9 mouse cellular contexts compared by ENCODE assay signal in the genomic region with DNA sequence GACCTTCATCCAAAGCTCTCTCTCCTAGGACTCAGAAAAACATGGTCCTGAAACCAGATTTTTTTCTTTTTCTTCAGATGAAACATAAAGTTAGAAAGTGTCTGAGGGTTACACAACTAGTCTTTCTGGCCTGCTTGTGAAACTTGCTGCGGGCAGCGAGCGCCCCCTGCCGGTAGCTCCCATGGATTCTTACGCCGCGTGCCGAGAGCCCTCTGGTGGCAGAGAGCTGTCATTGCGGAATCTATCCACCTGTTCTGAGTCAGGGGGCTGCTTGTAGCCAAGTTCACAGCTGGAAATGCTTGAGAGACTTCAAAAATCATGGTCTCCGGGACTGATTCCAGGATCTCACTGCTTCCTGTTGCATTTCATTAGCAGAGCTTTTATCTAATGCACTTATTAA.
DNase-seq lines count a peak whose midpoint lies in the region; ATAC-seq and TF ChIP-seq lines count a peak whose summit lies in the region.
"Had no signal": no experiment of that assay in that cellular context is flagged by ENCODE, and none has a peak within 500 bp of the region (broad histone marks: within the 10 kb centered on the region; RNA-seq: fewer than 3 reads in every experiment).

No protein-coding gene starts in this region.

- H3K4me3 ChIP-seq in E14TG2a.4 (replicated peaks; ENCODE audit: low read length): no peak overlapping the region
- H3K4me3 ChIP-seq in embryonic facial prominence, embryonic 11.5 days (ENCODE audit: low read depth, low read length): no peak overlapping the region
- H3K4me3 ChIP-seq in lung, embryonic 14.5 days (ENCODE audit: low read depth, low read length): no peak overlapping the region
- H3K4me3 ChIP-seq: lung, embryonic 15.5 days had no signal

- H3K4me1 ChIP-seq in E14TG2a.4 (replicated peaks; ENCODE audit: low read depth, low read length): peaks cover 37% of the 10 kb centered on the region
- H3K4me1 ChIP-seq in embryonic facial prominence, embryonic 11.5 days (ENCODE audit: control insufficient read depth, insufficient read depth, low read length): no peaks in the 10 kb centered on the region
- no peaks in the 10 kb centered on the region for H3K4me1 ChIP-seq in lung, embryonic 14.5 days (ENCODE audit: insufficient read depth)

- under 1% methylated on average over 10 of the region's 10 CpGs for WGBS in embryonic facial prominence, embryonic 11.5 days
- 2% methylated on average over 10 of the region's 10 CpGs for WGBS in large intestine, adult 2 months
- whole genome bisulfite sequencing in lung, embryonic 14.5 days: under 1% methylated on average over 10 of the region's 10 CpGs

- no peak overlapping the region for H3K27ac ChIP-seq in embryonic facial prominence, embryonic 11.5 days (replicated peaks; ENCODE audit: low read depth, low read length)
- H3K27ac ChIP-seq in lung, embryonic 14.5 days (ENCODE audit: low read depth): no peak overlapping the region
- H3K27ac ChIP-seq: lung, embryonic 15.5 days had no signal

- no peak overlapping the region for H3K4me2 ChIP-seq in embryonic facial prominence, embryonic 11.5 days (ENCODE audit: low read depth, low read length)
- no peak overlapping the region for H3K4me2 ChIP-seq in lung, embryonic 14.5 days
- H3K4me2 ChIP-seq: lung, embryonic 15.5 days had no signal

- H3K9me3 ChIP-seq in E14TG2a.4 (ENCODE audit: low read length): no peaks in the 10 kb centered on the region
- H3K9me3 ChIP-seq in embryonic facial prominence, embryonic 11.5 days (replicated peaks; ENCODE audit: control insufficient read depth, low read length): no peaks in the 10 kb centered on the region
- no peaks in the 10 kb centered on the region for H3K9me3 ChIP-seq in lung, embryonic 14.5 days (ENCODE audit: low read depth, low read length)
- H3K9me3 ChIP-seq: lung, embryonic 15.5 days had no signal

- DNase-seq in adrenal gland, postnatal 14 days: peak; percentile 93
- DNase-seq in embryonic facial prominence, embryonic 11.5 days (ENCODE audit: low spot score): peak; percentile 92
- peak; percentile 41 to 78 for DNase-seq in heart, adult 9 months (ENCODE audit: low spot score in 2 of 2)
- peak; percentile 38 for DNase-seq in large intestine, adult 2 months (ENCODE audit: low read depth, low spot score)
- peak; percentile 94 for DNase-seq in lung, embryonic 14.5 days
- peak; percentile 83 for DNase-seq in right cerebral cortex, postnatal 25 days
- DNase-seq in urinary bladder, postnatal 4 days (ENCODE audit: low spot score in 2 of 2): peak; percentile 75 to 85

- TF ChIP-seq CTCF in E14TG2a.4 (conservative IDR thresholded peaks at IDR 0.05; ENCODE audit: low read length): peak; percentile 95
- TF ChIP-seq CTCF in lung, embryonic 14.5 days (IDR thresholded peaks at IDR 0.05; ENCODE audit: low read depth): peak; percentile 100

- no peak for ATAC-seq in embryonic facial prominence, embryonic 11.5 days (replicated peaks; ENCODE audit: insufficient number of reproducible peaks, low FRiP score, low TSS enrichment, low read depth)
- no peak for ATAC-seq in lung, embryonic 14.5 days (ENCODE audit: insufficient read depth)

- H3K9ac ChIP-seq in embryonic facial prominence, embryonic 11.5 days (replicated peaks; ENCODE audit: low read length): no peak overlapping the region
- H3K9ac ChIP-seq in lung, embryonic 14.5 days: no peak overlapping the region
- H3K9ac ChIP-seq: lung, embryonic 15.5 days had no signal

- H3K36me3 ChIP-seq in E14TG2a.4 (ENCODE audit: insufficient read depth, low read length): no peaks in the 10 kb centered on the region
- H3K36me3 ChIP-seq in embryonic facial prominence, embryonic 11.5 days (replicated peaks; ENCODE audit: control insufficient read depth, insufficient read depth, low read depth, low read length): no peaks in the 10 kb centered on the region
- H3K36me3 ChIP-seq in lung, embryonic 14.5 days (ENCODE audit: insufficient read depth): no peaks in the 10 kb centered on the region
- H3K36me3 ChIP-seq: lung, embryonic 15.5 days had no signal

- no peaks in the 10 kb centered on the region for H3K27me3 ChIP-seq in E14TG2a.4 (ENCODE audit: insufficient read depth, low read length)
- no peaks in the 10 kb centered on the region for H3K27me3 ChIP-seq in embryonic facial prominence, embryonic 11.5 days (ENCODE audit: control insufficient read depth, insufficient read depth, low read length)
- no peaks in the 10 kb centered on the region for H3K27me3 ChIP-seq in lung, embryonic 14.5 days (ENCODE audit: insufficient read depth, low read length)

Comparison
In these comparisons a context has a peak if more than half of its experiments do, and no peak if none do; other contexts are left out.
1. DNase-seq: peak in every context shown above with its lines; median percentile 94 in lung, embryonic 14.5 days; 93 in adrenal gland, postnatal 14 days; 92 in embryonic facial prominence, embryonic 11.5 days; 83 in right cerebral cortex, postnatal 25 days; 80 in urinary bladder, postnatal 4 days; 60 in heart, adult 9 months; 38 in large intestine, adult 2 months.